Mouse (Mus musculus): ENCODE measurements around the gene Baz1b. TPM values are rescaled to one million over a fixed set of nuclear protein-coding genes. Genes with fewer than 3 reads are reported as not detected.
A peak's percentile ranks its signal among the peaks of the same experiment; 100 is the strongest.

Baz1b gene
- polyA plus RNA-seq, 1 experiment from 2014 or later: 37.2 TPM

- peak overlapping the region; percentile 72 for H3K9ac ChIP-seq
These were observed 89.5 kb downstream of the Baz1b start for GRCm38 (mm10) chr5:135276597-135276996.

GRCm38 (mm10) chr5:135280226-135280625 is 93.2 kb downstream of the Baz1b start:
- H3K27ac ChIP-seq (ENCODE audit: poor library complexity, severe bottlenecking): no peak overlapping the region
- no peaks in the 10 kb centered on the region for H3K9me3 ChIP-seq (replicated peaks)
- peaks cover 13% of the 10 kb centered on the region for H3K4me1 ChIP-seq (replicated peaks)
- no peak overlapping the region for H3K9ac ChIP-seq
- H3K4me2 ChIP-seq: no peak overlapping the region
- WGBS: 64% methylated on average over 9 of the region's 9 CpGs
- H3K36me3 ChIP-seq: no peaks in the 10 kb centered on the region
- no peak for ATAC-seq (ENCODE audit: insufficient number of reproducible peaks, low FRiP score)
- no peak overlapping the region for H3K4me3 ChIP-seq
- H3K27me3 ChIP-seq (replicated peaks): no peaks in the 10 kb centered on the region

More at GRCm38 (mm10) chr5:135276597-135276996, 89.5 kb downstream of the Baz1b start:
- no peak for ATAC-seq (ENCODE audit: insufficient number of reproducible peaks, low FRiP score)
- Histone ChIP-seq H3K4me2 (peak overlapping the region; percentile 73), H3K27me3 (replicated peaks) (no peaks in the 10 kb centered on the region), H3K4me3 (peak overlapping the region; percentile 42), H3K36me3 (no peaks in the 10 kb centered on the region), H3K9me3 (replicated peaks) (no peaks in the 10 kb centered on the region), H3K4me1 (replicated peaks) (peaks cover 28% of the 10 kb centered on the region), H3K27ac (ENCODE audit: poor library complexity, severe bottlenecking) (no peak overlapping the region; the same call in 1 of the 2 replicates)
- WGBS: 3% methylated on average over 36 of the region's 36 CpGs

- no peak overlapping the region for H3K4me2 ChIP-seq
- no peaks in the 10 kb centered on the region for H3K9me3 ChIP-seq (replicated peaks)
- 0 out of 2 replicates have a peak, but pooled peaks cover 5% of the 10 kb centered on the region for H3K27me3 ChIP-seq (replicated peaks)
- 0 out of 2 replicates have a peak, but pooled peaks cover 2% of the 10 kb centered on the region for H3K4me1 ChIP-seq (replicated peaks)
- H3K36me3 ChIP-seq: no peaks in the 10 kb centered on the region
- no peak overlapping the region for H3K4me3 ChIP-seq
- H3K9ac ChIP-seq: no peak overlapping the region; the same call in 1 of the 2 replicates
- WGBS: 78% methylated on average over 3 of the region's 3 CpGs
- ATAC-seq (ENCODE audit: insufficient number of reproducible peaks, low FRiP score): no peak
- H3K27ac ChIP-seq (ENCODE audit: poor library complexity, severe bottlenecking): no peak overlapping the region
These were observed 98.1 kb downstream of the Baz1b start for GRCm38 (mm10) chr5:135285211-135285610.

- no peaks in the 10 kb centered on the region for H3K9me3 ChIP-seq (replicated peaks)
- 3% methylated on average over 6 of the region's 6 CpGs for WGBS
- H3K4me2 ChIP-seq: no peak overlapping the region
- H3K4me3 ChIP-seq: no peak overlapping the region
- H3K27ac ChIP-seq (ENCODE audit: poor library complexity, severe bottlenecking): no peak overlapping the region
- no peaks in the 10 kb centered on the region for H3K36me3 ChIP-seq
- no peak overlapping the region for H3K9ac ChIP-seq
- 0 out of 2 replicates have a peak, but pooled peaks cover 5% of the 10 kb centered on the region for H3K27me3 ChIP-seq (replicated peaks)
- H3K4me1 ChIP-seq (replicated peaks): no peaks in the 10 kb centered on the region
- ATAC-seq (ENCODE audit: insufficient number of reproducible peaks, low FRiP score): peak; percentile 56; the same call in 1 of the 2 replicates
These were observed 99.1 kb downstream of the Baz1b start for GRCm38 (mm10) chr5:135286185-135286584.

GRCm38 (mm10) chr5:135286926-135287325 is 99.9 kb downstream of the Baz1b start:
- Histone ChIP-seq H3K27me3 (replicated peaks) (0 out of 2 replicates have a peak, but pooled peaks cover 5% of the 10 kb centered on the region), H3K4me1 (replicated peaks) (no peaks in the 10 kb centered on the region), H3K27ac (ENCODE audit: poor library complexity, severe bottlenecking) (no peak overlapping the region), H3K4me3 (no peak overlapping the region), H3K4me2 (no peak overlapping the region), H3K36me3 (no peaks in the 10 kb centered on the region), H3K9me3 (replicated peaks) (no peaks in the 10 kb centered on the region), H3K9ac (no peak overlapping the region)
- ATAC-seq (ENCODE audit: insufficient number of reproducible peaks, low FRiP score): no peak
- 68% methylated on average over 5 of the region's 5 CpGs for WGBS

DNA sequence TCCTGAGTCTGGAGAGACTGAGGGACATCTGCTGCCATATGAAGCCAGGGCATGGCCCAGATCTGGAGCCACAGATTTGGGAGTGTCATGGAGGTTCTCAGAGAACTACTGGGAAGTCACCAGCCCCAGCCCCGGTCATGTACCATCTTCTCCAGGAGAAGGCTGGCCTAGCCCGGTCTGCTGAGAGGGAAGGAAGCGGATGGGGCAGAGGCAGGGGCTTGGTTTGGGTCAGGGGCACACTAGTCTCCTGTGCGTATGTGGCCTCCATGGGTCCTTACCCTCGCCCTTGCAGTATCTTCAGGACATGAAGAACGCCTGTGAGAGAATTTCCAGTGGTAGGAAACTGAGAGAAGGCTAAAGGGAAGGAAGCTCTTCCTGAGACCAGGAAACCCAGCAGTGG is 103.6 kb downstream of the Baz1b start:
- H3K4me2 ChIP-seq: no peak overlapping the region
- H3K4me3 ChIP-seq: no peak overlapping the region
- H3K4me1 ChIP-seq (replicated peaks): no peaks in the 10 kb centered on the region
- no peaks in the 10 kb centered on the region for H3K36me3 ChIP-seq
- WGBS: 65% methylated on average over 6 of the region's 6 CpGs
- H3K27me3 ChIP-seq (replicated peaks): 0 out of 2 replicates have a peak, but pooled peaks cover 5% of the 10 kb centered on the region
- no peaks in the 10 kb centered on the region for H3K9me3 ChIP-seq (replicated peaks)
- no peak for ATAC-seq (ENCODE audit: insufficient number of reproducible peaks, low FRiP score)
- H3K9ac ChIP-seq: no peak overlapping the region
- no peak overlapping the region for H3K27ac ChIP-seq (ENCODE audit: poor library complexity, severe bottlenecking)

GRCm38 (mm10) chr5:135291193-135291592 is 104.1 kb downstream of the Baz1b start:
- Histone ChIP-seq H3K4me1 (replicated peaks) (no peaks in the 10 kb centered on the region), H3K27me3 (replicated peaks) (0 out of 2 replicates have a peak, but pooled peaks cover 5% of the 10 kb centered on the region), H3K36me3 (no peaks in the 10 kb centered on the region), H3K4me3 (no peak overlapping the region), H3K27ac (ENCODE audit: poor library complexity, severe bottlenecking) (no peak overlapping the region), H3K9me3 (replicated peaks) (no peaks in the 10 kb centered on the region), H3K9ac (no peak overlapping the region), H3K4me2 (no peak overlapping the region)
- no peak for ATAC-seq (ENCODE audit: insufficient number of reproducible peaks, low FRiP score)
- 65% methylated on average over 4 of the region's 4 CpGs for WGBS

GRCm38 (mm10) chr5:135292001-135292400 is 104.9 kb downstream of the Baz1b start:
- Histone ChIP-seq H3K9ac (no peak overlapping the region), H3K27ac (ENCODE audit: poor library complexity, severe bottlenecking) (no peak overlapping the region), H3K36me3 (no peaks in the 10 kb centered on the region), H3K4me1 (replicated peaks) (no peaks in the 10 kb centered on the region), H3K4me3 (no peak overlapping the region), H3K27me3 (replicated peaks) (0 out of 2 replicates have a peak, but pooled peaks cover 3% of the 10 kb centered on the region), H3K4me2 (no peak overlapping the region), H3K9me3 (replicated peaks) (no peaks in the 10 kb centered on the region)
- ATAC-seq (ENCODE audit: insufficient number of reproducible peaks, low FRiP score): no peak
- 86% methylated on average over 2 of the region's 2 CpGs for WGBS

Small RNAs within 50 kb of the gene (microRNA-seq; reads per million reads assigned to microRNA genes)
- not detected for gene Gm25315

Other genes with a start within 250 kb of the Baz1b start
- gene Cldn4, start 240.3 kb upstream of the Baz1b start, polyA plus RNA-seq (2016; fragmentation: Nextera tagmentation; extraction: Ambion mirVana): 1.0 and 1.1 TPM in 2 replicates
- 2.5 and 3.2 TPM in 2 replicates for gene Cldn3, start 201.1 kb upstream of the Baz1b start, polyA plus RNA-seq (2016; fragmentation: Nextera tagmentation; extraction: Ambion mirVana)
- 58.1 and 58.3 TPM in 2 replicates for gene Abhd11, start 178.1 kb upstream of the Baz1b start, polyA plus RNA-seq (2016; fragmentation: Nextera tagmentation; extraction: Ambion mirVana)
- 12.1 and 13.3 TPM in 2 replicates for gene Stx1a, start 163.8 kb upstream of the Baz1b start, polyA plus RNA-seq (2016; fragmentation: Nextera tagmentation; extraction: Ambion mirVana)
- 25.0 and 28.4 TPM in 2 replicates for gene Dnajc30, start 123.1 kb upstream of the Baz1b start, polyA plus RNA-seq (2016; fragmentation: Nextera tagmentation; extraction: Ambion mirVana)
- gene Bud23, start 122.3 kb upstream of the Baz1b start, polyA plus RNA-seq (2016; fragmentation: Nextera tagmentation; extraction: Ambion mirVana): 63.6 and 68.5 TPM in 2 replicates
- gene Vps37d, start 109.0 kb upstream of the Baz1b start, polyA plus RNA-seq (2016; fragmentation: Nextera tagmentation; extraction: Ambion mirVana): 4.4 and 4.7 TPM in 2 replicates
- gene Mlxipl, start 97.4 kb upstream of the Baz1b start, polyA plus RNA-seq (2016; fragmentation: Nextera tagmentation; extraction: Ambion mirVana): 0.59 and 1.0 TPM in 2 replicates
- 26.8 and 27.2 TPM in 2 replicates for gene Tbl2, start 37.6 kb upstream of the Baz1b start, polyA plus RNA-seq (2016; fragmentation: Nextera tagmentation; extraction: Ambion mirVana)
- 34.2 and 38.2 TPM in 2 replicates for gene Bcl7b, start 19.0 kb upstream of the Baz1b start, polyA plus RNA-seq (2016; fragmentation: Nextera tagmentation; extraction: Ambion mirVana)
- gene Fzd9, start 64.0 kb downstream of the Baz1b start, polyA plus RNA-seq (2016; fragmentation: Nextera tagmentation; extraction: Ambion mirVana): 6.5 and 7.7 TPM in 2 replicates
- gene Fkbp6, start 162.8 kb downstream of the Baz1b start, polyA plus RNA-seq (2016; fragmentation: Nextera tagmentation; extraction: Ambion mirVana): 0.22 TPM in 1 of 2 replicates, not detected in the other
- gene Trim50, start 166.0 kb downstream of the Baz1b start, polyA plus RNA-seq (2016; fragmentation: Nextera tagmentation; extraction: Ambion mirVana): not detected in 2 replicates
- 17.4 and 18.1 TPM in 2 replicates for gene Nsun5, start 182.7 kb downstream of the Baz1b start, polyA plus RNA-seq (2016; fragmentation: Nextera tagmentation; extraction: Ambion mirVana)
- 14.7 and 16.5 TPM in 2 replicates for gene Pom121, start 207.3 kb downstream of the Baz1b start, polyA plus RNA-seq (2016; fragmentation: Nextera tagmentation; extraction: Ambion mirVana)

All from heart, embryonic 12.5 days (tissue).